Mouse (Mus musculus) kidney, adult 9 months (tissue): ENCODE measurements around the gene Entpd3.
"Not testable (repeated sequence)": the region's sequence is repeated elsewhere in the genome, so short reads cannot be mapped to it uniquely, and the experiment has no call there.

Experiments
- DNase-seq: peaks from one replicate; pipeline ENCODE4 v3.0.0; 2022

The Entpd3 gene

GRCm38 (mm10) chr9:120539662-120540251, at the start of gene Entpd3:
Gene Entpd3 (plus strand): TSS chr9:120539818.
- peak; percentile 8 for DNase-seq

- DNase-seq, result no peak
Observed at GRCm38 (mm10) chr9:120491509-120491908, 48.1 kb upstream of the Entpd3 start.

- no peak for DNase-seq
Observed at GRCm38 (mm10) chr9:120492010-120492399, 47.6 kb upstream of the Entpd3 start, which contains the start of gene Eif1b. Gene Eif1b (plus strand): TSS chr9:120492232.

- peak; percentile 72 for DNase-seq
Observed at GRCm38 (mm10) chr9:120492400-120493351, 46.9 kb upstream of the Entpd3 start.

- no peak for DNase-seq
Observed at GRCm38 (mm10) chr9:120493781-120494180, 45.8 kb upstream of the Entpd3 start.

- peak; percentile 81 for DNase-seq
Observed at GRCm38 (mm10) chr9:120496691-120497090, 42.9 kb upstream of the Entpd3 start.

- no peak for DNase-seq
Observed at GRCm38 (mm10) chr9:120497983-120498382, 41.6 kb upstream of the Entpd3 start.

GRCm38 (mm10) chr9:120501191-120501902, 38.3 kb upstream of the Entpd3 start:
- DNase-seq, result no peak

- DNase-seq, result peak; percentile 79
Observed at GRCm38 (mm10) chr9:120502013-120502412, 37.6 kb upstream of the Entpd3 start.

- DNase-seq, result no peak
Observed at GRCm38 (mm10) chr9:120504423-120504822, 35.2 kb upstream of the Entpd3 start.

- DNase-seq, result peak; percentile 27
Observed at GRCm38 (mm10) chr9:120511781-120512180, 27.8 kb upstream of the Entpd3 start.

GRCm38 (mm10) chr9:120516720-120517119, 22.9 kb upstream of the Entpd3 start:
- no peak for DNase-seq

- no peak for DNase-seq
Observed at GRCm38 (mm10) chr9:120518946-120519345, 20.7 kb upstream of the Entpd3 start.

- no peak for DNase-seq
Observed at GRCm38 (mm10) chr9:120519469-120520125, 20.0 kb upstream of the Entpd3 start.

- no peak for DNase-seq
Observed at GRCm38 (mm10) chr9:120521161-120521560, 18.5 kb upstream of the Entpd3 start.

GRCm38 (mm10) chr9:120527270-120527669, 12.3 kb upstream of the Entpd3 start:
- no peak for DNase-seq

GRCm38 (mm10) chr9:120527919-120528318, 11.7 kb upstream of the Entpd3 start:
- DNase-seq, result no peak

GRCm38 (mm10) chr9:120528815-120529510, 10.7 kb upstream of the Entpd3 start:
- DNase-seq, result no peak

- DNase-seq, result no peak
Observed at GRCm38 (mm10) chr9:120530471-120530870, 9.1 kb upstream of the Entpd3 start.

- no peak for DNase-seq
Observed at GRCm38 (mm10) chr9:120532062-120532461, 7.6 kb upstream of the Entpd3 start.

- DNase-seq, result no peak
Observed at GRCm38 (mm10) chr9:120532691-120533090, 6.9 kb upstream of the Entpd3 start.

- DNase-seq, result not testable (repeated sequence)
Observed at GRCm38 (mm10) chr9:120533446-120533950, 6.1 kb upstream of the Entpd3 start.
